Mouse (Mus musculus) intestine, postnatal 0 days (tissue): ENCODE measurements around the gene Gm39115. TPM values are rescaled to one million over a fixed set of nuclear protein-coding genes. Genes with fewer than 3 reads are reported as not detected.
"Not testable (repeated sequence)": the region's sequence is repeated elsewhere in the genome, so short reads cannot be mapped to it uniquely, and the experiment has no call there.

Source experiments
- ATAC-seq: fragments of 200-750 bp; cut with Nextera tagmentation; 2 replicates; pipeline ENCODE4 v1.8.0; 2017; ENCODE audit warnings: mild to moderate bottlenecking, moderate TSS enrichment, moderate library complexity
- H3K27ac ChIP-seq: fragments of 300-500 bp; sonication (generic); 2 replicates; pipeline ENCODE4 v1.5.1; 2014; ENCODE audit warnings: mild to moderate bottlenecking, low read depth, low read length, moderate library complexity
- H3K27me3 ChIP-seq: fragments of 300-500 bp; sonication (generic); replicated peaks from 2 replicates; pipeline ENCODE4 v1.6.1; 2014; ENCODE audit warnings: low read length, mixed read lengths; ENCODE audit not compliant: control insufficient read depth, insufficient read depth
- H3K36me3 ChIP-seq: fragments of 300-500 bp; sonication (generic); 2 replicates; pipeline ENCODE4 v1.6.1; 2014; ENCODE audit warnings: mild to moderate bottlenecking, moderate library complexity; ENCODE audit not compliant: control insufficient read depth, insufficient read depth
- H3K4me1 ChIP-seq: fragments of 300-500 bp; sonication (generic); replicated peaks from 2 replicates; pipeline ENCODE4 v1.6.1; 2014; ENCODE audit warnings: antibody characterized with exemption, low read length, mixed read lengths; ENCODE audit not compliant: control insufficient read depth, insufficient read depth
- H3K4me2 ChIP-seq: fragments of 300-500 bp; sonication (generic); replicated peaks from 2 replicates; pipeline ENCODE4 v1.6.1; 2014; ENCODE audit warnings: low read depth, mild to moderate bottlenecking, moderate library complexity
- H3K4me3 ChIP-seq: fragments of 300-500 bp; sonication (generic); 2 replicates; pipeline ENCODE4 v1.5.1; 2014; ENCODE audit warnings: low read depth, low read length
- H3K9ac ChIP-seq: fragments of 300-500 bp; sonication (generic); 2 replicates; pipeline ENCODE4 v1.6.1; 2014; ENCODE audit warnings: mild to moderate bottlenecking, low read depth, low read length
- H3K9me3 ChIP-seq: fragments of 300-500 bp; sonication (generic); 2 replicates; pipeline ENCODE4 v1.6.1; 2016; ENCODE audit warnings: mixed run types; ENCODE audit not compliant: control insufficient read depth
- CTCF ChIP-seq: sonication (generic); IDR thresholded peaks from 2 replicates; pipeline ENCODE4 v1.5.1; 2016; ENCODE audit warnings: low read depth, mild to moderate bottlenecking, control low read depth, antibody characterized with exemption, moderate library complexity
- WGBS: fragments of 180-500 bp; shearing (Covaris S2); extraction: QIAGEN DNeasy Blood & Tissue Kit; methylation state at CpG from one replicate; pipeline ENCODE4 v1.1.7; 2014; 5-methylcytosine and 5-hydroxymethylcytosine counted together
- polyA plus RNA-seq: library from polyadenylated mRNA; unstranded; fragments of >200 nt; fragmentation: Nextera tagmentation; extraction: Ambion mirVana; gene quantifications from 2 replicates; pipeline ENCODE4 v1.2.1, GENCODE M21; 2015

The Gm39115 gene
- not detected in 2 replicates for polyA plus RNA-seq

DNA sequence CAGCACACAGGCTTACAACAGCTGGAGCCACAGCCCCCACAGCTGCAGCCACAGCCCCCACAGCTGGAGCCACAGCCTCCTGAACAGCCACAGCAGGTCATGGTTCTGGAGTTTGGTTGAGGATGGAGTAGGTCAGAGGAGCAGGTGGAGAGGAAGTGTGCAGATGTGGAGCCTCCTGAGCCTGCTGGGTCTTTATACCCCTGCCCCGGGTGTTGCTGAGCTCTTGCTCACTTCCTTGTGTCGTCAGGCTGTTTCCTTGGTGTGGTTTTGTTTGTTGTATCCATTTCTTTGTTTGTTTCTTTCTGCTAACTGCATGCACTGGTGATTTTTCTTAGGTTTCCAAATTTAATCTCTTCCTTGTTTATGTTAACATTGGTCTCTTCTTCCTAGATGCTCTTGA lies at the start of gene Gm39115:
TSS of gene Gm39115 (minus strand) at position 101 of the 400 bp plus-strand sequence.
- H3K27me3 ChIP-seq, H3K36me3 ChIP-seq, H3K4me2 ChIP-seq, ATAC-seq, H3K9me3 ChIP-seq, H3K27ac ChIP-seq, H3K4me3 ChIP-seq, H3K9ac ChIP-seq, H3K4me1 ChIP-seq: not testable (repeated sequence)
- 39% methylated on average over 2 of the region's 2 CpGs for WGBS

DNA sequence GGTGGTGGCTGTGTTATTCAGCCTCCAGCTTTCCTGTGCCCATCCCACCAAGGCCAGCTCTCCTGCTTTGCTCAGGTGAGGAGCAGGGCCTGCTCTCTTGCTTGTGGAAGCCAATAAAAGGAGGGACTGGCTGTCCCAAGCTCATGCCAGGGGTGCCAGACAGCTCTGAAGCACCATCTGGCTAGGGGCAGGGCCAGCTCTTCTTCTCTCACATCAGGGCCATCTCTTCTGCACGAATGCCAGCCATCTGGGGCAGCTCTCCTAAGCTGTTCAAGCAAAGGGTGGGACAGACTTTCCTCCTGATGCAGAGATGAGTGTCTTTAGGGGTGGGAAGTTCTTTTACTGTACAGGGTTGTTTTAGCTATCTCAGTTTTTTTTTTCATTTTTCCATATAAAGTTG lies 45.2 kb upstream of the Gm39115 start:
- WGBS: 39% methylated on average over 1 of the region's 1 CpGs
- H3K4me2 ChIP-seq: no peak overlapping the region
- ATAC-seq: no peak

DNA sequence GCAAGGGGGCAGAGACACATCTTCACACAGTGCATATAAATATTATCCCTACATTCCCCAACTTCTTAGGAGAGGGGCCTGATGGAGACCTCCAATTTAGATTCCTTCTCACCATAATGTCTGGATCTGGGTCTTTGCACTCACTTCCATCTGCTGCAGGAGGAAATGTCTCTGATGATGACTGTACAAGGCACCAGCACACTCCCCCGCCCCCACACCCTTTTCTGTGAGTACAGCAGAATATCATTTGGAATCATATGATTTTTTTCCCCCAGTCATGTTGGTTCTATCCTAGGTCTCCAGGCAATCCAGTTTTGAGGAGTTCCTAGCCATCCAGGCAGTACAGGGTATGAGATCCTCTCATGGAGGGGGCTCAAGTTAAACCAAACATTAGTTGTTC lies 42.9 kb upstream of the Gm39115 start:
- Histone ChIP-seq H3K27me3 (no peaks in the 10 kb centered on the region), H3K27ac (no peak overlapping the region), H3K9me3 (no peaks in the 10 kb centered on the region), H3K9ac (no peak overlapping the region), H3K4me3 (no peak overlapping the region), H3K4me1 (no peaks in the 10 kb centered on the region), H3K4me2 (no peak overlapping the region), H3K36me3 (no peaks in the 10 kb centered on the region)
- WGBS: 94% methylated on average over 1 of the region's 1 CpGs
- ATAC-seq: no peak
- TF ChIP-seq CTCF: no peak

More for the DNA sequence above, 45.2 kb upstream of the Gm39115 start:
- H3K9ac ChIP-seq: no peak overlapping the region
- no peaks in the 10 kb centered on the region for H3K36me3 ChIP-seq
- H3K9me3 ChIP-seq: no peaks in the 10 kb centered on the region
- H3K4me3 ChIP-seq: no peak overlapping the region
- no peaks in the 10 kb centered on the region for H3K4me1 ChIP-seq
- H3K27me3 ChIP-seq: no peaks in the 10 kb centered on the region
- TF ChIP-seq CTCF: no peak
- no peak overlapping the region for H3K27ac ChIP-seq

DNA sequence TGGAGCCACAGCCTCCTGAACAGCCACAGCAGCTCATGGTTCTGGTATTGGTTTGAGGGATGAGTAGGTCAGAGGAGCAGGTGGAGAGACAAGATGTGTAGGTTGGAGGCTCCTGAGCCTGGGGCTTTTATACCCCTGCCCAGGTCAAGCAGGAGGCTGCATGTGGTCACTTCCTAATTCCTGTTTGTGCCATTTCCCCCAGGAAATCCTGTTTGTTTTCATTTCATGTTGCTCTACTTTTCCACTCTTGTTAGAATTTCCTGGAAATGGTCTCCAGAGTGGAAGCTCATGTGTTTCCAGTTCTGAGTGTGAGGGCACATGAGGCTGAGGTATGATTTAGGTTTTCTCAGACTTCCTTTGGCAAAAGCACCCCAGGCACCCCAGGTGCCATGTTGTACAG lies 40.1 kb upstream of the Gm39115 start, which contains the start of gene Krtap5-2:
TSS of gene Krtap5-2 (minus strand) at position 101 of the 400 bp plus-strand sequence.
- ATAC-seq, H3K9me3 ChIP-seq, H3K27ac ChIP-seq, H3K27me3 ChIP-seq, H3K4me1 ChIP-seq, H3K4me2 ChIP-seq, H3K36me3 ChIP-seq, H3K4me3 ChIP-seq, H3K9ac ChIP-seq: not testable (repeated sequence)

DNA sequence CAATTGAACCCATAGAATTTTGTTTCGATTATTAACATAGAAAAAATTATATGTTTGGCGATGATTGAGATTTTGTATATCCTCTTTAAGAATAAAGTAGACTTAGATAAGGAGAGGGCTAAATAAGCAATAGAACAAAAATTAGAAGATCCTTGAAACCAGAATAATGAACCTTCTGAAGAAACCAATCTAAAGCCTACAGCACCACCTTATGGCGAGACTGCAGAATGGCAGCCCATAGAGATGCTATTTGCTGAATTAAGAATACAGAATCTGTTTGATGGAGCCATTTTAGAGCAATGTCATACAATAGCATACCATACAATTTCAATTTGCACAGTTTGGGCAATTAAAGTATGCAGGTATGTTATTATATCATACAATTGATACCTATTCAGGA lies 34.0 kb upstream of the Gm39115 start:
- ATAC-seq: no peak
- H3K4me2 ChIP-seq: no peak overlapping the region
- H3K9me3 ChIP-seq: no peaks in the 10 kb centered on the region
- no peak overlapping the region for H3K9ac ChIP-seq
- no peak overlapping the region for H3K4me3 ChIP-seq
- no peaks in the 10 kb centered on the region for H3K36me3 ChIP-seq
- 50% methylated on average over 3 of the region's 3 CpGs for WGBS
- H3K27me3 ChIP-seq: 0 out of 2 replicates have a peak, but pooled peaks cover 2% of the 10 kb centered on the region
- no peak overlapping the region for H3K27ac ChIP-seq
- H3K4me1 ChIP-seq: no peaks in the 10 kb centered on the region
- TF ChIP-seq CTCF: peak; percentile 67

DNA sequence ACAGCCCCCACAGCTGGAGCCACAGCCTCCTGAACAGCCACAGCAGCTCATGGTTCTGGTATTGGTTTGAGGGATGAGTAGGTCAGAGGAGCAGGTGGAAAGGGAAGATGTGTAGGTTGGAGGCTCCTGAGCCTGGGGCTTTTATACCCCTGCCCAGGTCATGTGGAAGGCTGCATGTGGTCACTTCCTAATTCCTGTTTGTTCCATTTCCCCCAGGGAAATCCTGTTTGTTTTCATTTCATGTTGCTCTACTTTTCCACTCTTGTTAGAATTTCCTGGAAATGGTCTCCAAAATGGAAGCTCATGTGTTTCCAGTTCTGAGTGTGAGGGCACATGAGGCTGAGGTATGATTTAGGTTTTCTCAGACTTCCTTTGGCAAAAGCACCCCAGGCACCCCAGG lies 29.8 kb upstream of the Gm39115 start, which contains the start of gene Gm4553:
TSS of gene Gm4553 (minus strand) at position 101 of the 400 bp plus-strand sequence.
- not testable (repeated sequence) for ATAC-seq, H3K27ac ChIP-seq, H3K4me2 ChIP-seq, H3K4me3 ChIP-seq, H3K4me1 ChIP-seq, H3K27me3 ChIP-seq, H3K9me3 ChIP-seq, H3K9ac ChIP-seq, H3K36me3 ChIP-seq

DNA sequence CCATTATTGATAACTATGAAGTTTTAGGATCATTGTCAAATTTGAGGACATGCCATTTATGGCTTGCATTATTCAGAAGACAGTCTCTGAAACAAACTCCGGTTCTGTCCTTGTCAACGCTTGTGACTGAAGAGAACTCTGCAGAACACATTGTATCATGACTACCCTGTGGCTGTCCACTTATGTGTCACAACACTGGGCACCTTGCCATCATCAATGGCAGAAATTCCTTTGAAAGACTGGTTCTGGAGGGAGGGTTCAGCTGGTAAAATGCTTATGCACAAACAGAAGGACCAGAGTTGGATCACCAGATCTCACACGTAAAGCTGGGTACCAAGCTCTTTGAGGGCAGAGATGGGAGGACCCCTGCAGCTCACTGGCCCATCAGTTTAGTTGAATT lies 23.5 kb upstream of the Gm39115 start:
- H3K4me3 ChIP-seq: no peak overlapping the region
- TF ChIP-seq CTCF: no peak
- H3K9me3 ChIP-seq: no peaks in the 10 kb centered on the region
- H3K27ac ChIP-seq: no peak overlapping the region
- ATAC-seq: no peak
- no peak overlapping the region for H3K4me2 ChIP-seq
- H3K4me1 ChIP-seq: no peaks in the 10 kb centered on the region
- 91% methylated on average over 3 of the region's 3 CpGs for WGBS
- no peaks in the 10 kb centered on the region for H3K27me3 ChIP-seq
- no peak overlapping the region for H3K9ac ChIP-seq
- no peaks in the 10 kb centered on the region for H3K36me3 ChIP-seq

DNA sequence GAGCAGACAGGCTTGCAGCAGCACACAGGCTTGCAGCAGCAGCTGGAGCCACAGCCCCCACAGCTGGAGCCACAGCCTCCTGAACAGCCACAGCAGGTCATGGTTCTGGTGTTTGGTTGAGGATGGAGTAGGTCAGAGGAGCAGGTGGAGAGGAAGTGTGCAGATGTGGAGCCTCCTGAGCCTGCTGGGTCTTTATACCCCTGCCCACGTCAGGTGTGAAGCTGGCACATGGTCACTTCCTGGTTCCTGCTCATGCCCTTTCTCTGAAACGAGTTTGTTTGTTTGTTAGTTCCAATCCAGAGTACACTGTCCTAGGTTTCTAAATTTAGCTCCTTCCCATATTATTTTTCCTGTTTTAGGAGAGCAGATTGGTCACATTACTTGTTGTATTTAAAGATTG lies 21.2 kb upstream of the Gm39115 start, which contains the start of gene Gm29735:
TSS of gene Gm29735 (minus strand) at position 101 of the 400 bp plus-strand sequence.
- H3K27ac ChIP-seq, H3K4me2 ChIP-seq, H3K27me3 ChIP-seq, H3K9me3 ChIP-seq, H3K4me1 ChIP-seq, ATAC-seq, H3K9ac ChIP-seq, H3K4me3 ChIP-seq, H3K36me3 ChIP-seq: not testable (repeated sequence)
- 45% methylated on average over 2 of the region's 2 CpGs for WGBS
